Mouse (Mus musculus): ENCODE measurements around the gene Anapc2.

DNA sequence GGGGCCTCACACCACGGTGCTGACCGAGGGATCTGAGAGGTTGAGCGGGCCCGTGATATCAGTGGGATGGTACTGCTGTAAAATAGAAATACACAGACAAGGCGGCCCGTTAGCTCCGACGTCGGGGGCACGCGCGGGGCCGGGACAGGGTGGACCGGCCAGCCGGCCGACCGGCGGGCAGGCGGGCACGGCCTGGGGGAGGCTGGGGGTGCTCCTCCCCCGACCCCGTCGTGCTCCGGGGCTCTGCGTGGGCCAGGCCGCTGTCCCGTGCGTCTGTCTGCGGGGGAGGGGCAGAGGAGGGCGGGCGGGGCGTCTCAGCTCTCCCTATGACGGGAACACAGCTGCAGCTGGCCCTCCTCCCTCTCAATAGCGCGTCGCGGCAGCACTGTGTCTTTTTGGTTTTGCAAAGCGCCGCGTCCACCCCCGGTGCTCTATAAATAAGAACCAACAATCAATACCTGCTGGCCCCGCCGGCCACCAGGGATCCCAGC, 19.8 kb downstream of the Anapc2 start:
- TF ChIP-seq CEBPB (IDR thresholded peaks at IDR 0.05; ENCODE audit: low read depth) = no peak
- TF ChIP-seq CTCF (IDR thresholded peaks at IDR 0.05; ENCODE audit: control insufficient read depth, insufficient read depth, insufficient read length) = no peak
